Mouse (Mus musculus) layer of hippocampus, postnatal 25 days (tissue): ENCODE data around the gene 0610037L13Rik. TPM values are rescaled to one million over a fixed set of nuclear protein-coding genes. Genes with fewer than 3 reads are reported as not detected.

Experiments
- DNase-seq, 2 experiments: peaks; one replicate each; pipeline ENCODE4 v3.0.0; 2022; ENCODE audit warnings: mixed read lengths in 2 of 2, low spot score in 1 of 2; ENCODE audit errors: extremely low spot score in 1 of 2
- total RNA-seq, 2 experiments: library from RNA; stranded (reverse); gene quantifications; 2 replicates each; pipeline ENCODE4 v1.2.3; 2021

Gene 0610037L13Rik
- total RNA-seq, 2 experiments from 2014 or later, result 64.8 to 71.3 TPM

- DNase-seq, result no peak
Measured at GRCm38 (mm10) chr4:107906561-107906960, 16.9 kb downstream of the 0610037L13Rik start.

DNA sequence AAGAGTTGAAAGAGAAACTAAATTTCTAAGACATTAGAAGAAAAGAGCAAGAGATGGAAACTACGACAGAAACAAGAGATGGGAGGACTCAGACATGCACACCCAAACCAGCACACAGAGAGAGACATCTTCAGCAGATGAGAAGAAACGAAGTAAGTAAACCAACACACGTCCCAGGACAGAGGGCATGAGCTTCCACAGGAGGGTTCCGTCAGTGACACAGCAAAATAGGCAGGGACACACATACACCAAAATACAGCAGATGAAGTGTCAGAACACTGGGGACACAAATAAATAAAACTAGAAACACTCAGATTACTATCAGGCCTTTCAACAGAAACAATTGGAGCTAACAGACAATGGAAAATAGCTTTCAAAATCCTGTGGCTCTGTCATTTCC lies 20.4 kb downstream of the 0610037L13Rik start:
- DNase-seq, result no peak

DNA sequence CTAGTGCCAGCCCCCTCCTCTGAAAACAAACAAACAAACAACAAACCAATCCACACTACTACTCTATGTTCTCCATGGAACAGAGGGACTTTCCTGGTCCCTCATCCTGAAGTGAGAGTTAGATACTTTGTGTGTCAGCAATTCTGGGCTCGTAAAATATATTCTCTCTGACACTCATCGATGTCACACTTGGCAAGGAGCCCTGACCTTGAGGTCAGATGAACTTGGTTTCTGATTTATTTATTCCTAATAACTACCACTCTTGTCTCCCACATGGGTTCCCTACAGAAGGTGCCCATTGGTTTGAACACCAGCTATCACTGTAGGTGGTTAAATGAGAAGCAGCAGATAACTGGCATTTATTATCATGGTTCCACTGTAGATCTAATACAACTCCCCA lies 30.7 kb downstream of the 0610037L13Rik start:
- DNase-seq, result no peak

GRCm38 (mm10) chr4:107921152-107921695 lies 31.6 kb downstream of the 0610037L13Rik start:
- no peak for DNase-seq

DNA sequence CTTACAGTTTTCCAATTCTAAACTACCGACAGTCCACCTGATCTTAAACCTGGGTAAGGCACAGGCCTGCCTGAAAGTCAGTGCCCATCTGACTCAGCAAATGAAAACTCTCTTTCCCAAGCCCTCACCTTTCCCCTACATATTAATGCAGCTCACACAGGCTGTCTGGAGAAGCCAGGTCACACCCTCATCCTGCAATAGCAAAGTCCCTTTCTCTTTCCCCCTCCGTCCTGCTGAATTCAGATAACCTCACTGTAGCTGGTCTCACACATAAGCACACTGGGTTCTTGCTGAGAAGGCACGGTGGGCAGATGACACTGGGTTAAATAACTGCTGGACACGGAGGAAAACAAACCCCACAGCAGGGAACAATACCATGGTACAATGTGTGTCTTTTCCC lies 32.3 kb downstream of the 0610037L13Rik start:
- DNase-seq, result no peak

DNA sequence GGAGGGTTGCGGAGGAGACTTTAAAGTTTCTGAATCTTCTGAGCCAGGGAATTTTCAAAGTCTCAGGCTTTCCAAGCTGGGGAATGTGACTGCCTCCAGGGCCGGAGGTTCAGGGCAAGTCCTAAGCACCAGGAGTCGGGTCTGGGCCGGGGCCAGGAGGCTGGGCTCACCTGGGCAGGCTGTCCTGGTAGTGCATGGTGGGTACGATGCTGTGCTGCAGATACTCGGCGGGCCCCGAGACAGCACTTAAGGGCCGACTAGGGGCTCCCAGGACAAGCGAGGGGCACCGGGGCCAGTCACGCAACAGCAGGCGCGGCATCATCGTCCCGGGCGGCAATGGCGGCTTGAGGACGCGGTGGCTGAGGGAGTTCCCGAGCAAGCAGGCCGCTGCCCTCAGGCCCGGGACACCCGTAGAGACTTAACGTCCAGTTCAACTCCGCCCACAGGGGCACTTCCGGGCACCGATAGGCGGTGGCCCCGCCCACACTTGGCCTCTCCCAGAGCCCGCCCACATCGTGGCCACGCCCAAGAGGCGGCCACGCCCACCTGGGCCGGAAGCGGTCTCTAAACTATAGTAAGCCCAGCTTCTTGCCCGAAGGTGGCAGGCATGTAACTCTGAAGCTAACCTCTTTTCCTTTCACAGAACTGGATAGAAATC lies 33.7 kb downstream of the 0610037L13Rik start, which contains the start of gene Cpt2:
TSS of gene Cpt2 (minus strand) at position 466 of the 658 bp plus-strand sequence.
- peak; percentile 51 to 63 for DNase-seq

DNA sequence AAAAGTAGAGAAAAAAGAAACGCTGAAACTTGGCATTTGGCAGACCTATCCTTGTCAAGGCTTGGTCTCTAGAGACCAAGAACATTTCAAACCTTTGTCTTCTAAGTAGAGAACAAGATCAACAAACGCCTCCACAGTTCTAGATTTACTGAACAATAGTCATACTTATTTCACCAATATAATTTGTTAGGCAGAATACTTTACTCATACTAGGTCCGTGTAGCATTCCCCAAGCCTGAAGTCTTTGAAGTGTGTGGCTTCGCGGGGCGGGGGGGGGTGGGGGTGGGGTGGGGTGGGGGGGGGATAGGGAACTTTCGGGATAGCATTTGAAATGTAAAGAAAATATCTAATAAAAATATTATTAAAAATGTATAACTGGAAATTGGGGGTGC lies 34.2 kb downstream of the 0610037L13Rik start:
- no peak for DNase-seq

- DNase-seq, result no peak
Measured at GRCm38 (mm10) chr4:107928269-107928668, 38.7 kb downstream of the 0610037L13Rik start.

DNA sequence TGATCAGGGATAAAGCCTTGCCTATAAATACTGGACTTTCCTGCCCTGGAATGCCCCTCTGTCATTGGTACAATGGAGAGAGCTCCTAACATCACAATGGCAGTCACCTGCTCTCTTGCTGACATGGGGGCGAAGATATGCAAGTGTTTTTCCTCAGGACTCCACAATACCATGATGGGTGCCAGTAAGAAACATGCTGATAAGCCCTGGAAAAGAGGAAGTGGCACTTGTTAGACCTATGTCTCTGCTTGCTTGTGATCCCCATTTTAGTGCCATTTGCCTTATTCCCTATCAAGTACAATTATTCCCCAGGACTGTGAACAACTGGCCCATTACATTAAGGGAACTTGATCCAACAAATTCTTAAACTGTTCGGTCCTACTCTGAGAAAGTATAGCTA lies 39.1 kb downstream of the 0610037L13Rik start:
- DNase-seq, result no peak

DNA sequence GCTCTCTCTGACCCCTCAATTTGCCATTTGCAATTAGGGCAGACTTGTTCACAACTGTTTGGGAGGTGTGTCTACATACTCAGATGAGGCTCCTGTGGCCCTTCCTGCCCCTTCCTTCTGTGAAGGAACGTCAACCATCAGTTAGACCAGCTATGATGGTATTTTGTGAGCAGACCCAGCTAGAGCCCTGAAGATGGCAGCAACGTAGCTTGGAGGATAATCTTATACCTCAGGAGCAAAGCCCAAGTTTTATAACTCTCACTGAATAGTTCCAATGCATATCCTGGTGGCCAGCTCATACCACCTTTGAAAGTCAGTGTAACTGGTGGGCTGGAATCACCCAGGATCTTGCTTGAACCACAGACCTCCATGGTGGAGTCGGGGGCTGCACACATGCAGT lies 41.8 kb downstream of the 0610037L13Rik start:
- no peak for DNase-seq

GRCm38 (mm10) chr4:107933239-107933638 lies 43.6 kb downstream of the 0610037L13Rik start:
- no peak for DNase-seq

GRCm38 (mm10) chr4:107935254-107935653 lies 45.6 kb downstream of the 0610037L13Rik start:
- DNase-seq, result no peak

DNA sequence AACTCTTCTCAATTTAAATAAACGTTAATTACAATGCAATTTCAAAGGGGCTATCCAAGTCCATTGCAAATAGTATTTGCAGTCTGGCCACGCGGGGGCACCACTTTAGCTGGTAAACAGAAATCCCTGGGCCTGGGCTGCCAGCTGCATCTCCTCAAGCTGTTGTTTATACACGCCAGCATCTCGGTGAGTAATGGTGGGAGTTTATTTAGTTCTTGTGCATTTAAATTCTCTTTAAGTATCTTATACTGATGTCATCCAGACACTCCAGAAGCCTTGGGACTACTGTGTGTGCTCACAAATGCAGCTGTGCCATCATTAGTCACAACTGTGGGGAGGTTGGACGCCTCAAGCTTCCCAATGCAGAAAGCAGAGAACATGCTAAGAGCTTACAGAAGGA lies 47.7 kb downstream of the 0610037L13Rik start:
- peak; percentile 40 to 69 for DNase-seq

GRCm38 (mm10) chr4:107938124-107938523 lies 48.5 kb downstream of the 0610037L13Rik start:
- no peak for DNase-seq

DNA sequence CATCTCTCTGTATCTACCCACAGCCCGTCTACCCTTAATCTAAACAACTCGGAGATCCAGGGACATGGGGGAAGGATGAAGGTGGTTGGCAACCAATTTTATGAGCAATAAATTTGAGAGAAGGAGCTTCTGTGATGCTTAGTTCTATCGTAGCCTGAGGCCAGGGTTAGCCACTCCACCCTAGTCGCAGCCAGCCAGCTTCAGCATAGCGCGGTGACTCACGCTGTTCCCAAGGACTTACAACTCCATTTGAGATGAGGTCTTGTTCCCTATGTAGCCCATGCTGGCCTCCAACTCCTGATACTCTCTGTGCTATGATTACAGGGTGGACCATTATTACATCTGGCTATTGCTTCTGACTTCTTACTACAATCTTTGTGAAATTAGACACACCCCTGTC lies 53.1 kb downstream of the 0610037L13Rik start:
- DNase-seq, result no peak

DNA sequence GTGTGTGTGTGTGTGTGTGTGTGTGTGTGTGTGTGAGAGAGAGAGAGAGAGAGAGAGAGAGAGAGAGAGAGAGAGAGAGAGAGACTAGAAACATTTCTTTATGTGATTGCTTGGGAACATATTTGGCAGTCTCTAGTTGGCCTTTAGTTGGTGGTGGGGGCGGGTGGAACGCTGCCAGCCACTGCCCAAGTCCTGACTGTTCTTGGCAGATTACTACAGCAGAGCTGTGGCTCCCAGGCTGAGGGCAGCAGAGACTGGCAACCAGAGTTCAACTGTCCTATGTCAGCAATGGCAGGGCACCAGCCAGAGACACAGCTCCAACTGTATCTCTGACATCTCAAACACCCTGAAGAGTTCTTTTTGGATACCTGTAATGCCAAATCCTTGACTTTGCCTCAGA lies 54.5 kb downstream of the 0610037L13Rik start:
- DNase-seq, result no peak

Other genes with a start within 250 kb of the 0610037L13Rik start
- under 1 TPM; 0.28 to 0.62 TPM for gene Dmrtb1, start 205.6 kb upstream of the 0610037L13Rik start, total RNA-seq
- 100 to 1,000 TPM in 1 of 2 experiments, 10 to 100 TPM in 1; 82.9 to 110 TPM for gene Lrp8, start 87.6 kb upstream of the 0610037L13Rik start, total RNA-seq
- gene Magoh, start 10.1 kb upstream of the 0610037L13Rik start, total RNA-seq, result 10 to 100 TPM; 37.6 to 41.9 TPM
- 1 to 10 TPM; 6.7 to 7.3 TPM for gene Cpt2, start 33.8 kb downstream of the 0610037L13Rik start, total RNA-seq
- gene Slc1a7, start 78.5 kb downstream of the 0610037L13Rik start, total RNA-seq, result not detected
- 10 to 100 TPM in 1 of 2 experiments, 1 to 10 TPM in 1; 7.8 to 10.0 TPM for gene Podn, start 206.6 kb downstream of the 0610037L13Rik start, total RNA-seq